Mouse (Mus musculus): Measurements from ENCODE around the gene Gbp10.
"Not testable (repeated sequence)": the region's sequence is repeated elsewhere in the genome, so short reads cannot be mapped to it uniquely, and the experiment has no call there.

DNA sequence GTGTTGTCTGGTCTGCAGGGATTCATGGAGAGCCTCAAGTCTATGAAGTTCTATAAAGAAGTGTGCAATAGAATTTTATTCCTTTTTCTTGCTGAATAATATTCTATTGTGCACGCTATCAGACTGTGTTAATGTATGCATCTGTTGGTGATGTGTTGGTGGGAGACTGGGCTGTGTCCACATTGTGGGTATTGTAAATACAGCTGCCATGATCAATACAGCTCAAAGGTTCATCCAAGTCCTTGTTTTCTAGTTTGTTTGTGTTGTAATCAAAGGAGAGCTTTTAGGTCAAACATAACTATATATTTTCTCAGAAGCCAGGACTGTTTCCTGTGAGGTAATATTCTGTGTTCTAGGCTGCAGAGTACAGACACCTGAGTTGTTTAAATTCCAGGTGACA, 40.2 kb downstream of the Gbp10 start:
- TF ChIP-seq CTCF, EP300 (IDR thresholded peaks at IDR 0.05): not testable (repeated sequence)
